Mouse (Mus musculus) intestine, postnatal 0 days (tissue): ENCODE measurements at regions not wholly inside any gene's neighbourhood (a gene's known extent, or its start where the extent isn't known, plus 50 kb on each side); places are given as distances from the start of the nearest gene placed in this dataset.
A peak's percentile ranks its signal among the peaks of the same experiment; 100 is the strongest.

Experiments used
- ATAC-seq: fragments of 200-750 bp; cut with Nextera tagmentation; 2 replicates; pipeline ENCODE4 v1.8.0; 2017; ENCODE audit warnings: mild to moderate bottlenecking, moderate TSS enrichment, moderate library complexity
- H3K27ac ChIP-seq: fragments of 300-500 bp; sonication (generic); 2 replicates; pipeline ENCODE4 v1.5.1; 2014; ENCODE audit warnings: mild to moderate bottlenecking, low read depth, low read length, moderate library complexity
- H3K27me3 ChIP-seq: fragments of 300-500 bp; sonication (generic); replicated peaks from 2 replicates; pipeline ENCODE4 v1.6.1; 2014; ENCODE audit warnings: low read length, mixed read lengths; ENCODE audit not compliant: control insufficient read depth, insufficient read depth
- H3K36me3 ChIP-seq: fragments of 300-500 bp; sonication (generic); 2 replicates; pipeline ENCODE4 v1.6.1; 2014; ENCODE audit warnings: mild to moderate bottlenecking, moderate library complexity; ENCODE audit not compliant: control insufficient read depth, insufficient read depth
- H3K4me1 ChIP-seq: fragments of 300-500 bp; sonication (generic); replicated peaks from 2 replicates; pipeline ENCODE4 v1.6.1; 2014; ENCODE audit warnings: antibody characterized with exemption, low read length, mixed read lengths; ENCODE audit not compliant: control insufficient read depth, insufficient read depth
- H3K4me2 ChIP-seq: fragments of 300-500 bp; sonication (generic); replicated peaks from 2 replicates; pipeline ENCODE4 v1.6.1; 2014; ENCODE audit warnings: low read depth, mild to moderate bottlenecking, moderate library complexity
- H3K4me3 ChIP-seq: fragments of 300-500 bp; sonication (generic); 2 replicates; pipeline ENCODE4 v1.5.1; 2014; ENCODE audit warnings: low read depth, low read length
- H3K9ac ChIP-seq: fragments of 300-500 bp; sonication (generic); 2 replicates; pipeline ENCODE4 v1.6.1; 2014; ENCODE audit warnings: mild to moderate bottlenecking, low read depth, low read length
- H3K9me3 ChIP-seq: fragments of 300-500 bp; sonication (generic); 2 replicates; pipeline ENCODE4 v1.6.1; 2016; ENCODE audit warnings: mixed run types; ENCODE audit not compliant: control insufficient read depth
- CTCF ChIP-seq: sonication (generic); IDR thresholded peaks from 2 replicates; pipeline ENCODE4 v1.5.1; 2016; ENCODE audit warnings: low read depth, mild to moderate bottlenecking, control low read depth, antibody characterized with exemption, moderate library complexity
- WGBS: fragments of 180-500 bp; shearing (Covaris S2); extraction: QIAGEN DNeasy Blood & Tissue Kit; methylation state at CpG from one replicate; pipeline ENCODE4 v1.1.7; 2014; 5-methylcytosine and 5-hydroxymethylcytosine counted together

GRCm38 (mm10) chr5:46278190-46278589 lies 420.8 kb upstream of the Lcorl start:
- Histone ChIP-seq H3K36me3 (no peaks in the 10 kb centered on the region), H3K27me3 (no peaks in the 10 kb centered on the region), H3K4me3 (no peak overlapping the region), H3K9me3 (no peaks in the 10 kb centered on the region), H3K4me2 (no peak overlapping the region), H3K9ac (no peak overlapping the region), H3K4me1 (no peaks in the 10 kb centered on the region), H3K27ac (no peak overlapping the region)
- no peak for ATAC-seq
- no peak for TF ChIP-seq CTCF

DNA sequence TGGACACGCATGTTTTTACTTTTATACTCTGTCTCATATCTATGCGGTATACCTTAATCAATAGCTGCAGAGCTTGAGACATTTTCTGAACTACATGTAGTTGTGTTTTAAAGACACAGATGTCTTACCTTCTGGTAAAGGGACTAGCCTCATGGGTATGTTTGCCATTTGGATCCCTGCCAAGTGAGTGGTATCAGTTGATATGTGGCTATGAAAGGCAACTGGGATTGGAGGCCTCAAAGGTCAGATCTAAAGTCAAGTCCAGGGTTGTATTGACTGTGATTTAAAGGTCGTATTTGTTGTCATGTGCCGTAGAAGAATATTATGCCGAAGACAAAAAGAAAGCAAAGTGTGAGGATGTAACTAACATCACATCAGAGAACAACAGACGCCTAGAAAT lies 399.3 kb upstream of the Lcorl start:
- H3K36me3 ChIP-seq, result no peaks in the 10 kb centered on the region
- no peak overlapping the region for H3K4me2 ChIP-seq
- H3K4me3 ChIP-seq, result no peak overlapping the region
- no peaks in the 10 kb centered on the region for H3K27me3 ChIP-seq
- H3K27ac ChIP-seq, result no peak overlapping the region
- peak; percentile 43; the same call in 1 of the 2 replicates for ATAC-seq
- H3K4me1 ChIP-seq, result no peaks in the 10 kb centered on the region
- TF ChIP-seq CTCF, result no peak
- H3K9me3 ChIP-seq, result no peaks in the 10 kb centered on the region
- no peak overlapping the region for H3K9ac ChIP-seq
- WGBS, result 57% methylated on average over 6 of the region's 6 CpGs

DNA sequence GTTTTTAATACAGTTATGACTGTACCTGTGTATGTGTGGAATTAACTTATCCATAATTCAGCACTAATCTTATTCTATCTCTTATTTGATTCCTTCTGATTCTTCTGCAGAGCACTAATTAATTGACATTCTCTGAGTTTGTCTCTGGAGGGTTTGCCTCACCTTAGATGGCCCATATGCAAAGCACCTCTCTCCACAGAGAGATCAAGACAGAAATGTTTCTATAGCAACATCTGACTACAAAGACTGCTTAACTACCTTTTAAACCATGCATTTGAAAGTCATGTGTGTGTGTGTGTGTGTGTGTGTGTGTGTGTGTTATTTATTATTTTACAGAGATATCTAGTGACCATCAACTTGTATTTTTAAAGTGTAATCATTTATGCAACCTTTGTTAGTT lies 396.5 kb upstream of the Lcorl start:
- H3K36me3 ChIP-seq, result no peaks in the 10 kb centered on the region
- H3K27ac ChIP-seq, result no peak overlapping the region
- H3K9ac ChIP-seq, result no peak overlapping the region
- ATAC-seq, result no peak
- H3K4me1 ChIP-seq, result no peaks in the 10 kb centered on the region
- no peaks in the 10 kb centered on the region for H3K27me3 ChIP-seq
- no peak overlapping the region for H3K4me3 ChIP-seq
- no peak overlapping the region for H3K4me2 ChIP-seq
- TF ChIP-seq CTCF, result no peak
- H3K9me3 ChIP-seq, result no peaks in the 10 kb centered on the region

GRCm38 (mm10) chr5:46235364-46236067 lies 378.1 kb upstream of the Lcorl start:
- TF ChIP-seq CTCF, result no peak
- Histone ChIP-seq H3K4me2 (no peak overlapping the region), H3K4me1 (no peaks in the 10 kb centered on the region), H3K9me3 (no peaks in the 10 kb centered on the region), H3K9ac (no peak overlapping the region), H3K27ac (no peak overlapping the region), H3K36me3 (no peaks in the 10 kb centered on the region), H3K27me3 (no peaks in the 10 kb centered on the region), H3K4me3 (no peak overlapping the region)
- ATAC-seq, result no peak
- 57% methylated on average over 5 of the region's 5 CpGs for WGBS

DNA sequence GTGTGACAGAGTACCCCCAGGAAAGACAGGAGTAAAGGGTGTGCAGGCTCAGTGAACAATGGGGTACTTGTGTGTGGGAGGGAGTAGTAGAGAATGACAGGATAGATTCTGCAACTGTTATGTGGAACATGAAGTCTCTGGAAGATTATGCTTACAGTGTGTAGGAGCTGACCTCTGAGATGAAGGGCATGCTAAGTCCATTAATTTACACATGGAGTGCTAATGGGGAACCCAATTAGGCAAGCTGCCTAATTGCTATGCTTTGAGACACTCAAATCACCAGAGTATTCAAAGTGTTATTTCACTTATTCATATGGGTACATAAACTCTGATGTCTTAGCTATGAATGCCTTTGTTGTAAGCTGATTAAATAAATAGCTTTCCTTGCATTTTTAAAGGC lies 375.4 kb upstream of the Lcorl start:
- no peaks in the 10 kb centered on the region for H3K4me1 ChIP-seq
- H3K4me3 ChIP-seq, result no peak overlapping the region
- no peaks in the 10 kb centered on the region for H3K9me3 ChIP-seq
- no peak overlapping the region for H3K27ac ChIP-seq
- H3K4me2 ChIP-seq, result no peak overlapping the region
- H3K36me3 ChIP-seq, result no peaks in the 10 kb centered on the region
- no peak for TF ChIP-seq CTCF
- ATAC-seq, result no peak
- H3K9ac ChIP-seq, result no peak overlapping the region
- no peaks in the 10 kb centered on the region for H3K27me3 ChIP-seq

DNA sequence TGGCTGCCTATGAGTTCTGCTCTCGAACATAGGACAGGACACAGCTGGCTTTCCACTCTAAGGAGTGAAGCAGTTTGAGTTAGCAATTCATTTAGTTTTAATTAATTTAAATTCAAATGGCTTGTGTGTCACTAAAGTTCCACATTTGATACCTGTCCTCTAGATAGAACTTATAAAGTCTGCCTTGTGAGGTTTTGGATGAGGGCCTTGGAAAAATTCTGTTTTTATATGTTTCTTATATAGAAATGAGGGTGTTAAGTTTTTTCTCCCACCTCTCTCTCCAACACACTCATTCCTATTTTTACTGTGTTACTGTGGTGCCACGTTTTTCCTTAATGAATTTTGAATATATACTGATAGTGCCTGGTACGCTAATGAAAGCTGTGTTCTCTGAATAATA lies 371.3 kb upstream of the Lcorl start:
- H3K9ac ChIP-seq, result no peak overlapping the region
- no peaks in the 10 kb centered on the region for H3K36me3 ChIP-seq
- no peaks in the 10 kb centered on the region for H3K27me3 ChIP-seq
- TF ChIP-seq CTCF, result no peak
- no peak for ATAC-seq
- no peaks in the 10 kb centered on the region for H3K4me1 ChIP-seq
- no peak overlapping the region for H3K4me3 ChIP-seq
- 82% methylated on average over 3 of the region's 3 CpGs for WGBS
- H3K4me2 ChIP-seq, result no peak overlapping the region
- no peaks in the 10 kb centered on the region for H3K9me3 ChIP-seq
- H3K27ac ChIP-seq, result no peak overlapping the region
